Mouse (Mus musculus): ENCODE measurements around the gene Sart3. TPM values are rescaled to one million over a fixed set of nuclear protein-coding genes. Genes with fewer than 3 reads are reported as not detected.
"Not testable (repeated sequence)": the region's sequence is repeated elsewhere in the genome, so short reads cannot be mapped to it uniquely, and the experiment has no call there.

Sart3 gene
- polyA plus RNA-seq, 1 experiment from 2014 or later, result 30.8 TPM

- Histone ChIP-seq H3K4me3 (no peak overlapping the region), H3K4me1 (replicated peaks) (peaks cover 24% of the 10 kb centered on the region), H3K9me3 (replicated peaks) (no peaks in the 10 kb centered on the region), H3K9ac (no peak overlapping the region), H3K36me3 (no peaks in the 10 kb centered on the region), H3K27me3 (peaks cover 10% of the 10 kb centered on the region), H3K27ac (no peak overlapping the region; the same call in 1 of the 2 replicates), H3K4me2 (no peak overlapping the region)
- ATAC-seq (replicated peaks; ENCODE audit: insufficient number of reproducible peaks, insufficient read depth, low FRiP score, low read depth), result 0 out of 2 replicates have a peak, but pooled peaks have one; percentile 33
- WGBS, result 32% methylated on average over 7 of the region's 7 CpGs
Observed at GRCm38 (mm10) chr5:113789075-113789788, 16.9 kb upstream of the Sart3 start.

DNA sequence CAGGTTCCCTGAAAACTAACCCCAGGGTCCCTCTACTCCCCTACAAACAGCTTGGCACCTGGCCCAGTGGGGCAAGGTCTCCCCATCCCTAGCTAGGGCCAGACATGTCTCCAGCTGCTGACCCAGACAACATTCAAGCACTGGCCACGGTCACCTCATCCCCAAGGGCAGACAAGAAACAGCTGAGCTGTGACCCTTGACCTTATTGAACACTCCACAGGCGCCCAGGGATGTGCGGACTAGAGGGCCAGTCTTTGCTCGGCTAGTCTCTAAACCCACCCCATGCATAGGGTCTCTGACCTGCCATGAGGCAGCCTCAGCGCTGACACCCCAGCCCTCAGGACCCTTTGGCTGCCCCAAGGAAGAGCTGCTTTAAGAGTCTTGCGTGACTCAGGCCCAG, 16.3 kb upstream of the Sart3 start:
- ATAC-seq (replicated peaks; ENCODE audit: insufficient number of reproducible peaks, insufficient read depth, low FRiP score, low read depth), result no peak
- no peaks in the 10 kb centered on the region for H3K36me3 ChIP-seq
- H3K4me1 ChIP-seq (replicated peaks), result peaks cover 26% of the 10 kb centered on the region
- no peak overlapping the region for H3K4me3 ChIP-seq
- H3K9me3 ChIP-seq (replicated peaks), result no peaks in the 10 kb centered on the region
- no peak overlapping the region for H3K4me2 ChIP-seq
- peaks cover 15% of the 10 kb centered on the region for H3K27me3 ChIP-seq
- 49% methylated on average over 6 of the region's 6 CpGs for WGBS
- no peak overlapping the region for H3K27ac ChIP-seq
- H3K9ac ChIP-seq, result no peak overlapping the region

DNA sequence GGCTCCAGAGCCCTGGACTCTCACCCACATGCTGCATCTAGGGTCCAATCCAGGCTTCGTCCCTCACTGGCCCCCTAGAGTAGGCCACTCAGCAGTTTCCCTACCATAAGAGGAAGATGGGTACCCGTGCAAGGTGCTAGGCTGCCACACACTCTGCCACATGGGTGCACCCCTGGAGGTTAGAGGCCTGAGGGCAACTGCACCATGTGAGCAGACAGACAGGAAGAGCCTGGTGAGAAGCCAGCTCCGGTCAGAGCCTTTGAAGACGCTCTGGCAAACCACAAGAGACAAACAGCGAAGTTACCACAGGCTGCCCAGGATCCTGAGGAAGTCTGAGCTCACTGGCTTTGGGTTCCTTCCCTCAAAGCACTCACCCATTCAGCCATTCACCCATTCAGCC, 14.7 kb upstream of the Sart3 start:
- Histone ChIP-seq H3K36me3 (no peaks in the 10 kb centered on the region), H3K4me3 (no peak overlapping the region), H3K27ac (no peak overlapping the region), H3K9ac (no peak overlapping the region), H3K27me3 (peaks cover 28% of the 10 kb centered on the region), H3K4me1 (replicated peaks) (peaks cover 36% of the 10 kb centered on the region), H3K9me3 (replicated peaks) (no peaks in the 10 kb centered on the region), H3K4me2 (no peak overlapping the region)
- 68% methylated on average over 5 of the region's 5 CpGs for WGBS
- no peak for ATAC-seq (replicated peaks; ENCODE audit: insufficient number of reproducible peaks, insufficient read depth, low FRiP score, low read depth)

DNA sequence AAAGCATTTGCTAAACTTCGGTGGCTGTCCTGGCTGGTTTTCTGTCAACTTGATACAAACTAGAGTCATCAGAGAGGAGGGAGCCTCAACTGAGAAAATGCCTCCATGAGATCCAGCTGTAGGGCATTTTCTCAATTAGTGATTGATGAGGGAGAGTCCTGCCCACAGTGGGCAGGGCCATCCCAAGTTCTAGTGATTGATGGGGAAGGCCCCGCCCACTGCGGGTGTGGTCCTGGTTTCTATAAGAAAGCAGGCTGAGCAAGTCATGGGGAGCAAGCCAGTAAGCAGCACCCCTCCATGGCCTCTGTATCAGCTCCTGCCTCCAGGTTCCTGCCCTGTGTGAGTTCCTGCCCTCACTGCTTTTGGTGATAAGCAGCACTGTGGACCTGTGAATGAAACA, 11.8 kb upstream of the Sart3 start:
- H3K4me3 ChIP-seq; H3K36me3 ChIP-seq; H3K9me3 ChIP-seq (replicated peaks); ATAC-seq (replicated peaks; ENCODE audit: insufficient number of reproducible peaks, insufficient read depth, low FRiP score, low read depth); H3K9ac ChIP-seq: not testable (repeated sequence)
- peaks cover 20% of the 10 kb centered on the region for H3K4me1 ChIP-seq (replicated peaks)
- H3K4me2 ChIP-seq, result peak overlapping the region; percentile 33; the same call in 1 of the 2 replicates
- H3K27ac ChIP-seq, result peak overlapping the region; percentile 68
- peaks cover 28% of the 10 kb centered on the region for H3K27me3 ChIP-seq
- WGBS, result 33% methylated on average over 3 of the region's 3 CpGs

- no peak overlapping the region for H3K4me3 ChIP-seq
- H3K4me1 ChIP-seq (replicated peaks), result peaks cover 15% of the 10 kb centered on the region
- H3K9ac ChIP-seq, result no peak overlapping the region
- no peaks in the 10 kb centered on the region for H3K9me3 ChIP-seq (replicated peaks)
- H3K36me3 ChIP-seq, result 0 out of 2 replicates have a peak, but pooled peaks cover 1% of the 10 kb centered on the region
- WGBS, result 9% methylated on average over 12 of the region's 12 CpGs
- ATAC-seq (replicated peaks; ENCODE audit: insufficient number of reproducible peaks, insufficient read depth, low FRiP score, low read depth), result peak; percentile 45
- H3K27ac ChIP-seq, result peak overlapping the region; percentile 68
- peak overlapping the region; percentile 33 for H3K4me2 ChIP-seq
- peaks cover 28% of the 10 kb centered on the region for H3K27me3 ChIP-seq
Observed at GRCm38 (mm10) chr5:113783581-113784001, 11.3 kb upstream of the Sart3 start.

DNA sequence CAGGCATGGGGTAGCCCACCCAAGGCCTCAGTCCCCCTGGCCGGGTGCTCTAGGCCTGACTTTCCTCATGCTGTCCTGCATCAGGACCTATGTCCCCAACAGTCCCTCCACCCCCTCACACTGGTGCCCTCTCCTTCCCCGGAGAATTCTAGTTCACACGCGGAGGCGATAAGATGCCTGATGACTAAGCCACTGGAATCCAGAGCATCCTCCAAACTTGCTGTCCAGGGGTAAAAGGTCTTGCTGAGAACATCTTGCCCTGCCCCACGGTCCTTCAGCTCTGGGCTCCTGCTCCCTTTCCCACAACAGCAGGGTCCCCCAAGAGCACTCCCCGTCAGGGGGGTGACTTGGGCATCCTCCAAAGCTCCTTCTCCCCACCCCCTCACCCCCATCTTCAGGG, 10.3 kb upstream of the Sart3 start:
- H3K4me1 ChIP-seq (replicated peaks), result peaks cover 15% of the 10 kb centered on the region
- no peak for ATAC-seq (replicated peaks; ENCODE audit: insufficient number of reproducible peaks, insufficient read depth, low FRiP score, low read depth)
- 48% methylated on average over 7 of the region's 7 CpGs for WGBS
- H3K27ac ChIP-seq, result peak overlapping the region; percentile 68; the same call in 1 of the 2 replicates
- H3K4me2 ChIP-seq, result no peak overlapping the region
- H3K36me3 ChIP-seq, result peaks cover 7% of the 10 kb centered on the region; the same call in 1 of the 2 replicates
- H3K4me3 ChIP-seq, result no peak overlapping the region
- H3K27me3 ChIP-seq, result peaks cover 28% of the 10 kb centered on the region
- H3K9me3 ChIP-seq (replicated peaks), result no peaks in the 10 kb centered on the region
- H3K9ac ChIP-seq, result no peak overlapping the region

DNA sequence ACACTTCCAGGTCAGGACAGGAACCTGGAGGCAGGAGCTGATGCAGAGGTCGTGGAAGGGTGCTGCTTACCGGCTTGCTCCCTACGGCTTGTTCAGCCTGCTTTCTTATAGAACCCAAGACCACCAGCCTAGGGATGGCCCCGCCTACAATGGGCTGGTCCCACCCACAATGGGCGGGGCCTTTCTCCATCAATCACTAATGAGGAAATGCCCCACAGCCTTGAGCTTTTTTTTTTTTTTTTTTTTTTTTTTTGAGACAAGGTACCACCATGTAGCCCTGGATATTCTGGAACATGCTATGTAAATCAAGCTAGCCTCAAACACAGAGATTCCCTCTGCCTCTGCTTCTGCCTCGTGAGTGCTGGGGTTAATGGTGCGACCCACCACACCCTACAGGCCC, 9.6 kb upstream of the Sart3 start:
- H3K9me3 ChIP-seq (replicated peaks), result no peaks in the 10 kb centered on the region
- peaks cover 15% of the 10 kb centered on the region for H3K4me1 ChIP-seq (replicated peaks)
- ATAC-seq (replicated peaks; ENCODE audit: insufficient number of reproducible peaks, insufficient read depth, low FRiP score, low read depth), result no peak
- no peak overlapping the region for H3K4me2 ChIP-seq
- no peak overlapping the region for H3K4me3 ChIP-seq
- peaks cover 13% of the 10 kb centered on the region; the same call in 1 of the 2 replicates for H3K36me3 ChIP-seq
- H3K27me3 ChIP-seq, result peaks cover 28% of the 10 kb centered on the region
- no peak overlapping the region for H3K27ac ChIP-seq
- no peak overlapping the region for H3K9ac ChIP-seq
- WGBS, result 76% methylated on average over 7 of the region's 7 CpGs

DNA sequence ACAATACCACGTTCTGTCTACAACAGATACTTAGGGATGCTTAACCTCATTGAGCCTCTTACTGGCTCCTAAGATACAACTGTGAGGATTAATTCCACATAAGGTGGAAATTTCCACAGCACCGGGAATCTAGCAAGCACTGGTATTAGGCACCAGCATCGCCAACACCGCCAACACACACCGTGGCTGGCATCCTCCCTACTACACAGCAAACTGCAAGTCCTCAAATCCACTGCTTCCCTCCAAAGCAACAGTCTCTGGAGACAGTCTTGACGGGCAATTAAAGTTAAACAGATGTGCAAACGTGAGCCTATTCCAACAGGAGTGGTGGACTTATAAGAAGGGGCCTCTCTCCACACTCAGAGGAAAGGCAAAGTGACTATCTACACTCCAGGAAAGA, 8.9 kb upstream of the Sart3 start:
- no peak for ATAC-seq (replicated peaks; ENCODE audit: insufficient number of reproducible peaks, insufficient read depth, low FRiP score, low read depth)
- Histone ChIP-seq H3K27me3 (peaks cover 28% of the 10 kb centered on the region), H3K27ac (no peak overlapping the region), H3K4me1 (replicated peaks) (peaks cover 15% of the 10 kb centered on the region), H3K4me2 (no peak overlapping the region), H3K4me3 (no peak overlapping the region), H3K36me3 (peaks cover 19% of the 10 kb centered on the region), H3K9me3 (replicated peaks) (no peaks in the 10 kb centered on the region), H3K9ac (no peak overlapping the region)
- 69% methylated on average over 7 of the region's 7 CpGs for WGBS

GRCm38 (mm10) chr5:113780763-113781162, 8.5 kb upstream of the Sart3 start:
- Histone ChIP-seq H3K4me3 (no peak overlapping the region), H3K36me3 (peaks cover 24% of the 10 kb centered on the region), H3K4me1 (replicated peaks) (peaks cover 15% of the 10 kb centered on the region), H3K9me3 (replicated peaks) (no peaks in the 10 kb centered on the region), H3K4me2 (no peak overlapping the region), H3K27ac (no peak overlapping the region), H3K27me3 (peaks cover 28% of the 10 kb centered on the region), H3K9ac (no peak overlapping the region)
- ATAC-seq (replicated peaks; ENCODE audit: insufficient number of reproducible peaks, insufficient read depth, low FRiP score, low read depth), result no peak
- 78% methylated on average over 5 of the region's 5 CpGs for WGBS

DNA sequence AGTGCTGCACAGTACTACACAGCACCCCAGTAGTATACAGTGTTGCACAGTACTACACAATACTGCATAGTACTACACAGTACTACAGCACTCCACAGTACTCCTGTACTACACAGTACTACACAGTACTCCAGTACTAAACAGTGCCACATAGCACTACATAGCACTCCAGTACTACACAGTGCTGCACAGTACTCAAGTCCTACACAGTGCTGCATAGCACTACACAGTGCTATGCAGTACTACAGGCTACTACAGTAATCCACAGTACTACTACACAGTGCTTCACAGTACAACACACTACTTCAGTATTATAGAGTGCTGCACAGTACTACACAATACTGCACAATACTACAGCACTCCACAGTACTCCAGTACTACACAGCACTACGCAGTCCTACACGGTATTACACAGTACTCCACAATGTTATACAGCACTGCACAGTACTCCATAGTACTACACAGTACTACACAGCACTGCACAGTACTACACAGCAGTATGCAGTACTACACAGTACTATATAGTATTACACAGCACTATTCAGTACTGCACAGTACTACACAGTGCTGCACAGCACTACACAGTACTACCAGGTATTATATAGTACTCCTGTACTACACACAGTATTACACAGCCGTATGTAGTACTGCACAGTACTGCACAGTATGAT, 7.9 kb upstream of the Sart3 start:
- Histone ChIP-seq H3K36me3 (peaks cover 29% of the 10 kb centered on the region), H3K27me3 (peaks cover 27% of the 10 kb centered on the region), H3K27ac (no peak overlapping the region), H3K9me3 (replicated peaks) (no peaks in the 10 kb centered on the region), H3K4me2 (no peak overlapping the region), H3K9ac (no peak overlapping the region), H3K4me3 (no peak overlapping the region), H3K4me1 (replicated peaks) (peaks cover 15% of the 10 kb centered on the region)
- WGBS, result 90% methylated on average over 3 of the region's 3 CpGs
- ATAC-seq (replicated peaks; ENCODE audit: insufficient number of reproducible peaks, insufficient read depth, low FRiP score, low read depth), result 0 out of 2 replicates have a peak, but pooled peaks have one; percentile 27

DNA sequence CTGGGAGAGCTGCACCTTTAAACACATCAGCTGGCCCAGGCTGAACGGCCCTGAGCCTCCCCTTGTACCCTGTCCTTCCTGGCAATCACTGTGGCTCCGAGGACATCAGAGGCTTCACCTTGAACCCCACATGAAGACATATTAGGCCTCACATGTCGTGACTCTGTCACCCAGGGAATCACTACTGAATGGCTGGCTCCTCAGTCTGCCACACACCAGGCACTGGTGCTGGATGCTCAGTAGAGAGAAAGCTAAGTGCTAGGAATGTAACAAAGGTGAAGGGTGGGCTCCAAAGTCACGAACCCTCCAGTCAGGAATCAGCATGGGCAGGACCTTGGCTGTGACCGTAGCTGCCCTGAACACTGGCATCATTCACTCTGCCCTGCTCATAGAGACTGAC, 7.3 kb upstream of the Sart3 start:
- Histone ChIP-seq H3K9me3 (replicated peaks) (no peaks in the 10 kb centered on the region), H3K4me3 (no peak overlapping the region), H3K9ac (no peak overlapping the region), H3K27me3 (peaks cover 21% of the 10 kb centered on the region), H3K27ac (no peak overlapping the region), H3K4me1 (replicated peaks) (peaks cover 15% of the 10 kb centered on the region), H3K4me2 (no peak overlapping the region), H3K36me3 (peaks cover 36% of the 10 kb centered on the region)
- no peak for ATAC-seq (replicated peaks; ENCODE audit: insufficient number of reproducible peaks, insufficient read depth, low FRiP score, low read depth)
- 72% methylated on average over 5 of the region's 5 CpGs for WGBS
